Mouse (Mus musculus) spleen, postnatal 0 days (tissue): ENCODE results near the gene Adprh. TPM values are rescaled to one million over a fixed set of nuclear protein-coding genes. Genes with fewer than 3 reads are reported as not detected.

Experiments used
- polyA plus RNA-seq: library from polyadenylated mRNA; unstranded; fragments of >200 nt; fragmentation: Nextera tagmentation; extraction: Ambion mirVana; gene quantifications from 2 replicates; pipeline ENCODE4 v1.2.1, GENCODE M21; 2015

Gene Adprh
- polyA plus RNA-seq = 39.5 and 43.6 TPM in 2 replicates

DNA sequence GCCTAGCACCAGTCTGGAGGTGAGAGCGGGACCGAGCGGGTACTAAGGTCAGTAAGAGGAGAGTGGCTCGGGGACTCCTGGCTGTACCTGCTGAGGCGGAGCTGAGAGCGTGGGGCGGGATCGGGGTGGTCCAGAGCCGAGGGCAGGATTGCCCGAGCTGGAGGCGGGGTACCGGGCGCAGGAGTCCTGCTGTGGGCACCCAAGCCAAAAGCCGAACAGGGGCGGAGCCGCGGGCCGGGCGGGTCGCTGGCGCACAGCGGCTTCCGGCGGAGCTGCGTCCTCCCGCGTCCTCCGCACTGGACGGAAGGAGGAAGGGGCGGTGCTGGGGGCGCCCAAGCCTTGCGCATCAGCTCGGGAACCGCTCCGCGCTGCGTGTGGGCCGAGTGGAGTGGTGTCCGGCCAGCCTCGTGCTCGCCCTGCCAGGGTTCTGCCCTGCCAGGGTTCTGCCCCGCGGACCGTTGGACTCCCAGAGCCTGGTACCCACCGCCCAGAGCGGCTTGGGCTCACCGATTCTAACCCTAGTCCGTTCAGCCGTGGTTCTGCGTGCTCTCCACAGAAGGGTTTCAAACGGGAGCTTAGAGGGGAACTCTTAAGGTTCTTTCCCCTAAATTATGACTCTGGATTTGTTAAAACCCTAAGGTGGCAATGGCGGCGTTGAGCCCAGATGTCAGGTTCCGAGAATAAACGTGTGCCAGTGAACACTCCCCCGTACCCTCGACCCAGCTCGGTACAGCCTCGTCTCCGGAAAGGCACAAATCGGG, at the start of gene Adprh:
TSS of gene Adprh (minus strand) at position 262 of the 761 bp plus-strand sequence.

DNA sequence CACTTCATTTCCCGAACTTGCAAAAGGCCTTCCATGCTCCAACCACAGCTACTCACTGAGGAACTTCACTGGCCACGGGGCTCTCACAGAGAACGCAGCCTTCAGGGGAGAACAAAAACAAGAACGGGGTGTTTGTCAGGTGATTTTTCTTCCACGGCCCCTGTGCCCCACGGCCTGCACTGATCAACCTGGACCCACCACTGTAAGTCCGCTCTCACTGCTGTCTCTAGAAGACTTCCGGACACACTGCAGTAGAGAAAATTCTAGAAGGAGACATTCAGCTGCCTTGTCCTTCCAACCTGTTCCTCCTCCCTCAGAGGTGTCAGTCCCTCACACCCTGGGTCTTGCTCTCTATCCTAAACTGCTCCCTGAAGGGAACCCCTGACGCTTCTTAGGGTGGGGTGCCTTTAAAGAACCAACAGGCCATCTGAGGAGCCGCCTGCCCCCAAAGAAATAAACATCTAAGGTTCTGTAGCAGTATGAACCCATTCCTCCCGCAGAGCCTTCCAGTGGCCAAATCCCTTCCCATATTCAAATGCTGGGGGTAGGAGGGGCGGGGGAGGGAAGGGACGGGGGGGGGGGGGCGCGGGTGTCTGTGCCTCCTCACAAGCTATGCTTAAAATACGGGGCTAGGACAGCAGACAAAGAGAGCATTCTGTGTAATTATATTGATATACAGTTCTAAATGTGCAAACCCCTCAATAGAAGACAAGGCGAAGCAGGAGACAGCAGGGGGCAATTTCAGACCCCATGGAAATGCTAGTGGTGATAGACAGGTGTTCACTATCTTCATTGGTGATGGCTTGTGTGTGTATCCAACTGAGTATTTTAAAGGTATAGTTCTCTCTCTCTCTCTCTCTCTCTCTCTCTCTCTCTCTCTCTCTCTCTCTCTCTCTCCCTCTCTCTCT, 3.3 kb upstream of the Adprh start, which contains the start of gene Cd80:
TSS of gene Cd80 (plus strand) at position 51 of the 908 bp plus-strand sequence.

DNA sequence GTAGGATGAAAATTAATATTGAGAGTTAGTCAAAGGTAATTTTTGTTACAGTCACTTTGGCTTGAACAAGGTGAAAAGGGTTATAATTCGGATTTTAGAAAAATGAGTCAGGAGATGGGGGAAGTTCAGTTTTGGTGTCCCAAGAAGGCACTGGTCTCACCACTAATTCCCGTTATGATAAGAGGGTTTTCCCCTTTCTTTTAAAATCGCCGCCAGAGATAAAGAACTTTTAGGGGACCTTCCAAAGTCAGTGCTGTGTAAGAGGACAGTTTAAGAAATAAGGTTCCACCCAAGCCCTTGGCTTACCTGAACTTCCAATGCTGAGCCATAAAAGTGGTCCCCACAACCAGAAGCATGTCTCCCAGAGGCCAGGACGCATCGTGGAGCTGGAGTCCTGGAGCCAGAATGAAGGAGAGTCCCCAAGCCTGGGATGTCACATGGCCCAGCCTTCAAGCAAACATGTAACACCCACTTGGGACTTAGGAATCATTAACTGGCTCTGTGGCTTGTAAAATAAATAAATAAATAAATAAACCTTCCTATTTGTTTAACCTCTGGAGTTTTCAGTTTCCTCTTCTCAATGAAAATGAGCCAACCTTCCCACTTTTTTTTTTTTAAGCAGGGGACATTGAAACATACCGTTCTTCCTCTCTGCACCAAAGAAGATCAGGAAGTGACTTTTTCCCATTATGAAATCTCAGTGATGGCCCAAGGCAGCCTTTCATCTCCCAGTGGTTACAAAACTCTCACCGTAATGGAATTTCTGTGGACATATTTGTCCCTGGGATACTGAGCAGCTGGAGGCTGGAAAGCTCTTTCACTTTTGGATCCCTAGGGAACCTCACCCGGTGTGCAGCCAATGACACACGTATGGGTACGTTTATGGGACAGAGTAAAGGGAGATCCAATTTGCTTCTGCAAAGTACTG, 19.7 kb downstream of the Adprh start, which contains the start of gene Pla1a:
TSS of gene Pla1a (minus strand) at position 648 of the 928 bp plus-strand sequence.

Other genes with a start within 250 kb of the Adprh start
- gene Nr1i2, start 157.9 kb downstream of the Adprh start, polyA plus RNA-seq = 0.05 TPM in 1 of 2 replicates, not detected in the other
- gene Maats1, start 110.6 kb downstream of the Adprh start, polyA plus RNA-seq = 0.10 and 0.12 TPM in 2 replicates
- 363 and 407 TPM in 2 replicates for gene Cox17, start 105.7 kb downstream of the Adprh start, polyA plus RNA-seq
- gene Gm21987, start 105.7 kb downstream of the Adprh start, polyA plus RNA-seq = not detected in 2 replicates
- 24.5 and 29.1 TPM in 2 replicates for gene Popdc2, start 90.5 kb downstream of the Adprh start, polyA plus RNA-seq
- gene Pla1a, start 19.6 kb downstream of the Adprh start, polyA plus RNA-seq = 0.36 and 0.41 TPM in 2 replicates
- gene Cd80, start 2.9 kb upstream of the Adprh start, polyA plus RNA-seq = 0.29 and 0.59 TPM in 2 replicates
- gene Timmdc1, start 70.0 kb upstream of the Adprh start, polyA plus RNA-seq = 15.9 and 16.2 TPM in 2 replicates
- gene Poglut1, start 97.6 kb upstream of the Adprh start, polyA plus RNA-seq = 11.9 and 14.5 TPM in 2 replicates
- gene Tmem39a, start 106.0 kb upstream of the Adprh start, polyA plus RNA-seq = 21.9 and 25.5 TPM in 2 replicates